Mouse (Mus musculus) hindbrain, embryonic 11.5 days (tissue): ENCODE data around the gene Cdhr5. TPM values are rescaled to one million over a fixed set of nuclear protein-coding genes. Genes with fewer than 3 reads are reported as not detected.

ENCODE experiments used
- ATAC-seq: fragments of 200-750 bp; cut with Nextera tagmentation; 2 replicates; pipeline ENCODE4 v1.8.0; 2017; ENCODE audit warnings: mild to moderate bottlenecking, moderate TSS enrichment, moderate library complexity; ENCODE audit not compliant: low FRiP score
- DNase-seq: peaks from one replicate; pipeline ENCODE4 v3.0.0-alpha.2; 2015; ENCODE audit warnings: low spot score
- H3K27ac ChIP-seq: fragments of 300-500 bp; sonication (generic); 2 replicates; pipeline ENCODE4 v1.5.1; 2014; ENCODE audit warnings: mild to moderate bottlenecking, low read depth, low read length
- H3K27me3 ChIP-seq: fragments of 300-500 bp; sonication (generic); 2 replicates; pipeline ENCODE4 v1.6.1; 2014; ENCODE audit warnings: mild to moderate bottlenecking, low read length, moderate library complexity, mixed read lengths; ENCODE audit not compliant: control insufficient read depth, insufficient read depth
- H3K36me3 ChIP-seq: fragments of 300-500 bp; sonication (generic); 2 replicates; pipeline ENCODE4 v1.6.1; 2014; ENCODE audit warnings: mild to moderate bottlenecking, low read length, moderate library complexity, mixed read lengths; ENCODE audit not compliant: control insufficient read depth, insufficient read depth
- H3K4me1 ChIP-seq: fragments of 300-500 bp; sonication (generic); replicated peaks from 2 replicates; pipeline ENCODE4 v1.6.1; 2014; ENCODE audit warnings: low read length, mixed read lengths; ENCODE audit not compliant: control insufficient read depth, insufficient read depth
- H3K4me2 ChIP-seq: fragments of 300-500 bp; sonication (generic); replicated peaks from 2 replicates; pipeline ENCODE4 v1.6.1; 2014; ENCODE audit warnings: mild to moderate bottlenecking, low read depth, low read length
- H3K4me3 ChIP-seq: fragments of 300-500 bp; sonication (generic); 2 replicates; pipeline ENCODE4 v1.5.1; 2014; ENCODE audit warnings: low read depth, low read length
- H3K9ac ChIP-seq: fragments of 300-500 bp; sonication (generic); 2 replicates; pipeline ENCODE4 v1.6.1; 2014; ENCODE audit warnings: low read depth, low read length
- H3K9me3 ChIP-seq: fragments of 300-500 bp; sonication (generic); 2 replicates; pipeline ENCODE4 v1.6.1; 2016; ENCODE audit warnings: low read length; ENCODE audit not compliant: control insufficient read depth
- WGBS: fragments of 180-500 bp; shearing (Covaris S2); extraction: QIAGEN DNeasy Blood & Tissue Kit; methylation state at CpG from one replicate; pipeline ENCODE4 v1.1.7; 2014; 5-methylcytosine and 5-hydroxymethylcytosine counted together
- microRNA counts: library from miRNA; unstranded; fragments of <30 nt; microRNA quantifications from one replicate; lab custom pipeline; 2015
- polyA plus RNA-seq: library from polyadenylated mRNA; unstranded; fragments of >200 nt; fragmentation: Nextera tagmentation; extraction: Ambion mirVana; gene quantifications from 2 replicates; pipeline ENCODE4 v1.2.1, GENCODE M21; 2014

The Cdhr5 gene
- polyA plus RNA-seq, 1 experiment from 2014 or later, result not detected

DNA sequence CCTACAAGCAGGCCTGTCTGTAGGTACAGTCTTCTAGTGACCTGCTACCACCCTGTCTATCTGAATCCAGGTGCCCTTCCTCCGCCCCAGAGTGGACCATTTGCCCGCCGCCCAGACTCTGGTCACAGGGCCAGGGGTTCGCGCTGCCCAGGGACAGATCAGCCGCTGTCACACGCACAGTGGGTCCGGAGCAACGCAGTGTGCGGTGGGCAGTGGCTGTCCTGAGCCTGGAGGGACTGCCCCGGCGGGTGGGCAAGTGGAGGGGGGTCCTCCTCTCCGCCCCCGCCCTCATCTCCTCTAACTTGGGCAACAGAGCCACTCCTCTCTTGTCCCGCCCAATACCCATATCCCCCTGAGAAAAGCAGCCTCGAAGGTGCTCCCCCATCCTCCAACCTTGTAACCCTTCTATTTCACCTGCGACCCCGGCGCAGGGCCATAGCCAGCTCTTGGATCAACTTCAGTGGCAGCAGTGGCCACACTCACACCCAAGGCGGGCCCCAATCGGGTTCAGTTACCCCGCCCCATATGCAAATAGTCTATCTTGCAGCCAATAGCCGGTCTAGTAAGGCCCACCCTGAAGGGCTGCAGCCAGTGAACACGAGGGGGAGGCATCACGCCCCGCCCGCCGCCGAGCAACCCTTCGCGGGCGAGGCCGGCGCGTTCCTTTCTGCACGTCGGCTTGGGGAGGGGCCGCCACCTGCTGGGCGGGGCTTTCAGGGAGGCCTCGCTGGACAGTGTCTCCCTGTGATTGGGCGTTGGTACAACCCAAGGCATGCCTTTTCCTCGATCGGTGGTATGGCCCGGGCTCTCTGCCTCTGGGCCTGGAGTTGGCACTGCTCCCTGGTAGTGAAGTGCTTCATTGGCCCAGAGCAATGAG is 55.1 kb downstream of the Cdhr5 start:
- H3K4me1 ChIP-seq, result peaks cover 11% of the 10 kb centered on the region
- WGBS, result 2% methylated on average over 44 of the region's 44 CpGs
- H3K36me3 ChIP-seq, result 0 out of 2 replicates have a peak, but pooled peaks cover 4% of the 10 kb centered on the region
- no peaks in the 10 kb centered on the region for H3K9me3 ChIP-seq
- peak overlapping the region; percentile 68 for H3K9ac ChIP-seq
- peak overlapping the region; percentile 44 for H3K4me3 ChIP-seq
- no peaks in the 10 kb centered on the region for H3K27me3 ChIP-seq
- peak overlapping the region; percentile 67 for H3K27ac ChIP-seq
- peak overlapping the region; percentile 93 for H3K4me2 ChIP-seq
- ATAC-seq (peak; percentile 97), DNase-seq (peak; percentile 99)

DNA sequence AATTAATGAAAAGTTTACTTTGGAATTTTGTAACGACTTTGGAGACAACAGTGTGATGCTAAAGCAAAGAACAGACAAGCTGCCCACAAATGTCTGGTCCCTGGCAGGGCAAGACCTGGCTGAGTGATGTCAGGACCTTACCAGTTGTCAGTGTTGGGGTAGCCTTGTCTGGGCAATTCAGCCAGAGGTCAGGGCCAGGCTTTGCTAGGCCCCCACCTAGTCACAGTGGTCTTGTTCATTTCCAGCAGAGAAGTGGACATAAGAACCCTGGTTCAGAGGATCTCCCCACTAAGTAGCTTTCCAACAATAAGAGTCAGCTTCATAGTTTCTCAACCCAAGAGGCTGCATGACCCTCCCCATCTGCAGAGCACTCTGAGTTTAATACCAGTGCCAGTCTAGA is 56.2 kb downstream of the Cdhr5 start:
- WGBS, result 80% methylated on average over 1 of the region's 1 CpGs
- DNase-seq, result no peak

DNA sequence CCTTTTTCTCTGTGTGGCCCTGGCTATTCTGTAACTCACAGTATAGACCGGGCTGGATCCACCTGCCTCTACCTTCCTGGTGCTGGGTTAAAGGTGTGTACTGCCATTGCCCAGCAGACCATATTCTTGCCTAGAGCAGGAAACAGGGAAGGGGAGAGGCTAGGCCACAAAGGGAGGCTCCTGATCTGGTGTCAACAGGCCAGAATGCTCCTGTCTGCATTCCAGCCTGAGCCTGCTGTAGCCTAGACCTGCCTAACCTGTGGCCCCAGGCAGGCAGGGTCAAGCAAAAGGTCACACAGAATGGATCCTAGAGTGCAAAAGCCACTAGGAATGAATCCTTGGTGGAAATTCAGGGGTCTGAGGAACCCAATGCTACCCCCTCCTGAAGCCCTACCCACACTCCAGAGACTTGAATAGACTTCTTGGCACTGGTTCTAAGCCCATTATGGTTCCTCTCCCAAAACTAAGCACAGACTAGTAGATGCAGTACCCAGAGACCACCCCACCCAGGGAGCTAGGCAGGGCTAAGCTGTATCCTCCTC is 57.0 kb downstream of the Cdhr5 start:
- WGBS, result 93% methylated on average over 1 of the region's 1 CpGs
- no peak overlapping the region for H3K4me3 ChIP-seq
- 0 out of 2 replicates have a peak, but pooled peaks cover 4% of the 10 kb centered on the region for H3K36me3 ChIP-seq
- H3K9ac ChIP-seq, result no peak overlapping the region
- no peak for DNase-seq
- H3K27me3 ChIP-seq, result no peaks in the 10 kb centered on the region
- peak overlapping the region; percentile 17; the same call in 1 of the 2 replicates for H3K27ac ChIP-seq
- H3K4me2 ChIP-seq, result no peak overlapping the region
- no peaks in the 10 kb centered on the region for H3K9me3 ChIP-seq
- H3K4me1 ChIP-seq, result peaks cover 16% of the 10 kb centered on the region
- ATAC-seq, result no peak

More for the DNA sequence above, 56.2 kb downstream of the Cdhr5 start:
- Histone ChIP-seq H3K4me1 (peaks cover 11% of the 10 kb centered on the region), H3K4me2 (no peak overlapping the region), H3K36me3 (0 out of 2 replicates have a peak, but pooled peaks cover 4% of the 10 kb centered on the region), H3K4me3 (no peak overlapping the region), H3K9me3 (no peaks in the 10 kb centered on the region), H3K27ac (no peak overlapping the region), H3K27me3 (no peaks in the 10 kb centered on the region), H3K9ac (no peak overlapping the region)
- no peak for ATAC-seq

MicroRNA genes within 50 kb of the gene (microRNA counts, 519-probe panel; counts per million panel counts)
- 4,696 counts per million, percentile 56 among the panel's probes with 10 or more counts for microRNA mmu-miR-210 (lab: Ali Mortazavi, UCI)

Other genes with a start within 250 kb of the Cdhr5 start
- gene Gm17387, start 247.7 kb downstream of the Cdhr5 start, polyA plus RNA-seq, result not detected in 2 replicates
- gene B4galnt4, start 215.7 kb downstream of the Cdhr5 start, polyA plus RNA-seq, result 15.1 and 18.1 TPM in 2 replicates
- 2.0 and 2.6 TPM in 2 replicates for gene Pkp3, start 198.6 kb downstream of the Cdhr5 start, polyA plus RNA-seq
- 1.0 and 2.1 TPM in 2 replicates for gene Sigirr, start 176.2 kb downstream of the Cdhr5 start, polyA plus RNA-seq
- 0.48 and 0.70 TPM in 2 replicates for gene Ano9, start 159.0 kb downstream of the Cdhr5 start, polyA plus RNA-seq
- gene Ptdss2, start 154.4 kb downstream of the Cdhr5 start, polyA plus RNA-seq, result 65.2 and 73.5 TPM in 2 replicates
- 59.6 and 64.4 TPM in 2 replicates for gene Rnh1, start 103.9 kb downstream of the Cdhr5 start, polyA plus RNA-seq
- 98.0 and 99.6 TPM in 2 replicates for gene Hras, start 82.8 kb downstream of the Cdhr5 start, polyA plus RNA-seq
- gene Lrrc56, start 82.6 kb downstream of the Cdhr5 start, polyA plus RNA-seq, result 6.2 and 7.8 TPM in 2 replicates
- 2.3 and 3.3 TPM in 2 replicates for gene Lmntd2, start 62.7 kb downstream of the Cdhr5 start, polyA plus RNA-seq
- gene Rassf7, start 60.9 kb downstream of the Cdhr5 start, polyA plus RNA-seq, result 36.4 and 37.8 TPM in 2 replicates
- 67.1 and 78.6 TPM in 2 replicates for gene Phrf1, start 48.0 kb downstream of the Cdhr5 start, polyA plus RNA-seq
- 0.77 and 1.1 TPM in 2 replicates for gene Irf7, start 10.3 kb downstream of the Cdhr5 start, polyA plus RNA-seq
- 4.8 and 5.1 TPM in 2 replicates for gene Sct, start 2.3 kb upstream of the Cdhr5 start, polyA plus RNA-seq
- gene Drd4, start 15.2 kb upstream of the Cdhr5 start, polyA plus RNA-seq, result 0.25 and 0.33 TPM in 2 replicates
- 70.0 and 75.9 TPM in 2 replicates for gene Deaf1, start 50.9 kb upstream of the Cdhr5 start, polyA plus RNA-seq
- 29.7 and 31.9 TPM in 2 replicates for gene Tmem80, start 51.0 kb upstream of the Cdhr5 start, polyA plus RNA-seq
- gene Eps8l2, start 62.1 kb upstream of the Cdhr5 start, polyA plus RNA-seq, result 2.1 and 2.6 TPM in 2 replicates
- 389 and 395 TPM in 2 replicates for gene Taldo1, start 115.4 kb upstream of the Cdhr5 start, polyA plus RNA-seq
- gene Gatd1, start 137.3 kb upstream of the Cdhr5 start, polyA plus RNA-seq, result 43.3 and 48.1 TPM in 2 replicates
- gene Cend1, start 152.7 kb upstream of the Cdhr5 start, polyA plus RNA-seq, result 6.8 and 7.2 TPM in 2 replicates
- gene Slc25a22, start 161.1 kb upstream of the Cdhr5 start, polyA plus RNA-seq, result 33.9 and 36.6 TPM in 2 replicates
- 8.3 and 8.6 TPM in 2 replicates for gene Pidd1, start 167.2 kb upstream of the Cdhr5 start, polyA plus RNA-seq
- 870 and 939 TPM in 2 replicates for gene Rplp2, start 170.6 kb upstream of the Cdhr5 start, polyA plus RNA-seq
- 13.7 and 14.2 TPM in 2 replicates for gene Pnpla2, start 178.4 kb upstream of the Cdhr5 start, polyA plus RNA-seq
- 4.4 and 4.5 TPM in 2 replicates for gene Cracr2b, start 184.3 kb upstream of the Cdhr5 start, polyA plus RNA-seq
- gene Cd151, start 190.6 kb upstream of the Cdhr5 start, polyA plus RNA-seq, result 40.1 and 57.9 TPM in 2 replicates
- 71.5 and 74.0 TPM in 2 replicates for gene Polr2l, start 198.3 kb upstream of the Cdhr5 start, polyA plus RNA-seq
- gene Tspan4, start 198.5 kb upstream of the Cdhr5 start, polyA plus RNA-seq, result 29.6 and 31.4 TPM in 2 replicates